Mouse (Mus musculus) Patski (cell line): Measurements from ENCODE around the gene Fam163a. TPM values are rescaled to one million over a fixed set of nuclear protein-coding genes. Genes with fewer than 3 reads are reported as not detected.

Experiments used
- ATAC-seq: fragments of 100-300 bp; one replicate; pipeline ENCODE4 v1.8.0; 2021
- CTCF ChIA-PET: fragments of 350-600 bp; sonication (Branson Sonifier 250); formaldehyde crosslinking; loops from one replicate; lab custom pipeline; 2022; ENCODE audit warnings: inconsistent platforms; lab: Charles Lee
- POLR2A ChIA-PET: fragments of 350-600 bp; sonication (Branson Sonifier 250); formaldehyde crosslinking; loops from one replicate; lab custom pipeline; 2022; ENCODE audit warnings: antibody characterized with exemption, inconsistent platforms; lab: Charles Lee
- DNase-seq: peaks from one replicate; pipeline ENCODE4 v3.0.0-alpha.2; 2011; ENCODE audit warnings: low read depth, low spot score
- H3K27me3 ChIP-seq: fragments of 371-371 bp; one replicate; pipeline ENCODE4 v1.5.1; 2021
- CTCF ChIP-seq: fragments of 100-300 bp; IDR thresholded peaks from one replicate; pipeline ENCODE4 v1.5.1; 2021
- in situ Hi-C: fragments of 300-500 bp; cut with MboI; formaldehyde crosslinking; loops from 3 replicates; pipeline ENCODE4 v1.11.1; 2018; ENCODE audit warnings: low pct_unique_long_range_greater_than_20kb, mixed read lengths
- polyA plus RNA-seq: library from polyadenylated mRNA; unstranded; gene quantifications from one replicate; pipeline ENCODE4 v1.2.3, GENCODE M21; 2021

Fam163a gene
- polyA plus RNA-seq, 1 experiment from 2014 or later: not detected

- ChIA-PET POLR2A (no interaction called here), CTCF (no interaction called here)
- no peak for ATAC-seq
- in situ Hi-C loops: no loop called here
- DNase-seq: no peak
- TF ChIP-seq CTCF: no peak
- H3K27me3 ChIP-seq: peaks cover 10% of the 10 kb centered on the region
Measured at GRCm38 (mm10) chr1:156203961-156204655, 718 bp downstream of the Fam163a start.

GRCm38 (mm10) chr1:156202661-156203060 lies 2.2 kb downstream of the Fam163a start:
- CTCF ChIA-PET: no interaction called here
- no peak for DNase-seq
- ATAC-seq: no peak
- peaks cover 10% of the 10 kb centered on the region for H3K27me3 ChIP-seq
- in situ Hi-C loops: no loop called here
- no peak for TF ChIP-seq CTCF
- POLR2A ChIA-PET: no interaction called here

DNA sequence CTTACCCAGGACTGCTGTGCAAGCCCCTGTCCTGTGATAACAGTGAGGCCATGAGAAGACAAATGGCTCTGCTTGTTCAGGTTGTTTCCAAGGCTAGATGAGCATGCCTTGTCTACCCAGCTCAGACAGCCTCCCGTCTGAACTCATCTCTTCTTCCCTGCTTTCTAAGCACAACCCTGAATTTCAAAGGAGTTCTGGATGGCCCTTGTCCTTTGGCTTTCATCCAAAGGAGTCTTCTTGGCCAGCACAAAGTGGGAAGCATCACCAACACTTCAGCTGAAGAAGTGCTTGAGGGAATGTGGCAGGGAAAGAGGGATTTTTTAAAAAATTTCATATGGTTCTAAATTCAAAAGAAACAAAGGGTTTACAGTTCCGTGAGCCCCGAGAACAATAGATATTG lies 3.8 kb downstream of the Fam163a start:
- DNase-seq: no peak
- ChIA-PET POLR2A (no interaction called here), CTCF (no interaction called here)
- no peak for TF ChIP-seq CTCF
- peaks cover 10% of the 10 kb centered on the region for H3K27me3 ChIP-seq
- no peak for ATAC-seq
- in situ Hi-C loops: no loop called here

- ATAC-seq (no peak), DNase-seq (no peak)
- H3K27me3 ChIP-seq: no peaks in the 10 kb centered on the region
- TF ChIP-seq CTCF: no peak
- POLR2A ChIA-PET: no interaction called here
- in situ Hi-C loops: no loop called here
- CTCF ChIA-PET: no interaction called here
Measured at GRCm38 (mm10) chr1:156197588-156197987, 7.2 kb downstream of the Fam163a start.

GRCm38 (mm10) chr1:156193292-156193691 lies 11.5 kb downstream of the Fam163a start:
- ATAC-seq (no peak), DNase-seq (no peak)
- ChIA-PET CTCF (no interaction called here), POLR2A (no interaction called here)
- no peaks in the 10 kb centered on the region for H3K27me3 ChIP-seq
- TF ChIP-seq CTCF: no peak
- in situ Hi-C loops: no loop called here

DNA sequence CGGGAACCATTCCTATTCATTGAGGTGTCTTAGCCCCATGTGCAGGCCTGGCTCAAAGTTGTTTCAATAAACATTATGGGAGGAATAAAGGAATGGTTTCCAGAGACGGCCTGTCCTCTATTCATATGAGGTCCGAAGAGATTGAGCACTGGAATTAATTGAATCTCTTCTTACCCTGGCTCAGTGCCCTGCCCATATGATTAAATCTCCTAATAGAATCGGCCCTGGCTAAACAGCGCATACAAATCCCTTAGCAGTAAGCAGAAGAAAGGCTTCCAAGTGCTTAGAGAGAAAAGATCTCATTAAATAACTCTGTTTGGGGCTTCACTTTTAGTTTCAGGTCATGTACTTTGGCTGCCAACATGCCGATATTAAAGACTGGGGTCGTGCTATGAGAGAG lies 12.0 kb downstream of the Fam163a start:
- DNase-seq: no peak

DNA sequence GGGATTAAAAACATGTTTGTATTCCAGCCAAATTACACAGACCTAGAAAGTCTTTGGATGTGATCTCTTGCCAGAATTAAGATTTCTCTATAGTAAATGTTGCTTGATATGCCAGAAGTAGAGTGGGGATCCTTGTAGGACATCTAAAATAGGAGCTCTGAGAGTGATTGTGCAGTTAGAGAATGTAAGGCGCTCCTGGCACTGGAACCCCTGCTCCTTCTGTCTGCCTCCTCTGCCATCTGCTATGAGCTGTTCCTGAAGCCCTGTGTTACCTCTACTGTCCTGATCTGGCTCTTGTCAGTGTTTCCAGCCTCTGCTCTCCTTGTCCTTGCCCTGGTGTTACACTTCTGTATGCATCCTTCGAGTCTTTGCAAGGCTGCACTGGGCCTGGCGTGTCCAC lies 18.2 kb downstream of the Fam163a start:
- no peaks in the 10 kb centered on the region for H3K27me3 ChIP-seq
- ChIA-PET CTCF (interaction anchor here (1.1 kb wide), 1 partner anchor 43 kb away, joined by 3 read pairs; no protein-coding TSS in a partner anchor), POLR2A (no interaction called here)
- no peak for TF ChIP-seq CTCF
- in situ Hi-C loops: no loop called here
- ATAC-seq: no peak
- DNase-seq: no peak

More for the DNA sequence above, 12.0 kb downstream of the Fam163a start:
- no peak for TF ChIP-seq CTCF
- ChIA-PET POLR2A (no interaction called here), CTCF (no interaction called here)
- in situ Hi-C loops: no loop called here
- no peaks in the 10 kb centered on the region for H3K27me3 ChIP-seq
- ATAC-seq: no peak

DNA sequence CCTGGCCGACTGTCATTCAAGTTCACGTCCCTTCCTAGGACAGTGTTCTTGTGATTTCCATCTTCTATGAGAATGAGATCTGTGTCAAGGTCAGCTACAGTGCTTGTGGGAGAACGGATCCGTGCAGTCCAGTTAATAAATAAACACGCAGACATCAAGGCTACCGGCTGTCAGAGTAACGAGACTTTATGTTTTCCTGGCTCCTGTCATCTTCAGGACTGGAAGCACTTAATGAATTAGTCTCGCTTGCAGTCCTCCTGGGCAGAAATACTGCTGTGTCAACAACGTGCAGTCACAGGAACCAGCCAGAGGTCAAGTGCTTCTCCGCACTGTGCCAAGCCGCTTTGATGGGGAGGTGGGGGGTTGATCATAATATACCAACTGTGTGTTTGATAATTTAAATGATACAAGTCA lies 20.7 kb downstream of the Fam163a start:
- in situ Hi-C loops: no loop called here
- ATAC-seq (peak; percentile 77), DNase-seq (peak; percentile 73)
- no peak for TF ChIP-seq CTCF
- ChIA-PET CTCF (interaction anchor here (0.9 kb wide), 1 partner anchor 73 kb away, joined by 3 read pairs; no protein-coding TSS in a partner anchor), POLR2A (interaction anchor here (2.8 kb wide), 1 partner anchor 38 kb away, joined by 7 read pairs; no protein-coding TSS in a partner anchor)
- H3K27me3 ChIP-seq: no peaks in the 10 kb centered on the region

DNA sequence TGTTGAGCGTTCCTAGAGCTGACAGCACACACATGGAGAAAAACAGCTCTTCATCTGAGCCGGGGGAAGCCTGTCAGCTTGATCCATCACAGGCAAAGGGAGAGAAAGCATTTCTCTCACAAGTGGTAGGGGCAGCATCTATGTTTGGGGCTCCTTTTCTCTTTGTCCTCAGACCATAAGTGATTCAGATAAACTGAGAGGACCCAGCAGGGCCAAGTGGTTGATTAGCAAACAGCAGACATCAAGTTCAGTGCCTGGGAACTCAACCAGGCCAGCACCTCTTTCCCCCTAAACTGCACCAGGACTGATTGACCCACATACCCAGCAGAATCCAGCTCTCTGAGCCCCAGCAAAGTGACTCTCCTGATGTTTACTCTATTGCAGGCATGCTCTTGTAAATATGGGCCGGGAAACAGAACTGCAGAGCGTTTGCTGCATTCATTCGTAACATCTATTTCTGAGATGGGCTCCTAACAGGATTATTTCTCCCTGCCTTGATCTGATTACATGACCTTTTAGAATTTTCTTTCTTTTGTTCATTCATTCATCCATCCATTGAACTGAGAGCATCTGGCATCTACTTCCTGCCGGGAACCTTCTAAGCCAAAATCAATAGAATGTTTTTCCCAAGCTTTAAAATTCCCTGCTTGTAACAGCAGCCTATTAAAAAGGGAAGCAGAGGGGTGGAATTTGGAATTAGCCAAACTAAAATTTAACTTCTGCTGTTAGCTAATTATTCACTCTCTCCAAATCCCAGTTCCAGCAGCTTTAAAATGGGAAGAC lies 21.5 kb downstream of the Fam163a start:
- ChIA-PET POLR2A (interaction anchor here (0.7 to 2.8 kb wide), 2 partner anchors 9 to 39 kb away, joined by 3 to 7 read pairs; no protein-coding TSS in a partner anchor), CTCF (interaction anchor here (0.9 kb wide), 2 partner anchors 72 to 75 kb away, joined by 3 to 4 read pairs; no protein-coding TSS in a partner anchor)
- DNase-seq: no peak
- in situ Hi-C loops: no loop called here
- ATAC-seq: peak; percentile 28
- no peaks in the 10 kb centered on the region for H3K27me3 ChIP-seq
- no peak for TF ChIP-seq CTCF

- CTCF ChIA-PET: no interaction called here
- ATAC-seq: no peak
Measured at GRCm38 (mm10) chr1:156179875-156180274, 25.0 kb downstream of the Fam163a start.

GRCm38 (mm10) chr1:156168737-156169136 lies 36.1 kb downstream of the Fam163a start:
- H3K27me3 ChIP-seq: no peaks in the 10 kb centered on the region
- POLR2A ChIA-PET: no interaction called here
- no peak for TF ChIP-seq CTCF
- CTCF ChIA-PET: no interaction called here
- no peak for DNase-seq
- in situ Hi-C loops: no loop called here
- ATAC-seq: no peak

More at GRCm38 (mm10) chr1:156179875-156180274, 25.0 kb downstream of the Fam163a start:
- TF ChIP-seq CTCF: no peak
- in situ Hi-C loops: no loop called here
- no peaks in the 10 kb centered on the region for H3K27me3 ChIP-seq
- no peak for DNase-seq
- POLR2A ChIA-PET: no interaction called here
